Mouse (Mus musculus) stomach, embryonic 16.5 days (tissue): ENCODE results near the gene Ptprd. TPM values are rescaled to one million over a fixed set of nuclear protein-coding genes. Genes with fewer than 3 reads are reported as not detected.
A peak's percentile ranks its signal among the peaks of the same experiment; 100 is the strongest.

Source experiments
- ATAC-seq: fragments of 200-750 bp; cut with Nextera tagmentation; 2 replicates; pipeline ENCODE4 v1.8.0; 2017; ENCODE audit warnings: moderate number of reproducible peaks, moderate TSS enrichment; ENCODE audit not compliant: insufficient read depth, low FRiP score
- H3K27ac ChIP-seq: fragments of 300-500 bp; sonication (generic); 2 replicates; pipeline ENCODE4 v1.5.1; 2014; ENCODE audit warnings: low read length
- H3K27me3 ChIP-seq: fragments of 300-500 bp; sonication (generic); 2 replicates; pipeline ENCODE4 v1.6.1; 2014; ENCODE audit warnings: low read length, control low read depth, mixed read lengths; ENCODE audit not compliant: control insufficient read depth, insufficient read depth
- H3K36me3 ChIP-seq: fragments of 300-500 bp; sonication (generic); 2 replicates; pipeline ENCODE4 v1.6.1; 2014; ENCODE audit warnings: low read length; ENCODE audit not compliant: control insufficient read depth, insufficient read depth
- H3K4me1 ChIP-seq: fragments of 300-500 bp; sonication (generic); 2 replicates; pipeline ENCODE4 v1.6.1; 2014; ENCODE audit warnings: low read length, control low read depth, mixed read lengths; ENCODE audit not compliant: control insufficient read depth, insufficient read depth
- H3K4me2 ChIP-seq: fragments of 300-500 bp; sonication (generic); 2 replicates; pipeline ENCODE4 v1.6.1; 2014; ENCODE audit warnings: low read depth, low read length, mixed read lengths
- H3K4me3 ChIP-seq: fragments of 300-500 bp; sonication (generic); replicated peaks from 2 replicates; pipeline ENCODE4 v1.5.1; 2014; ENCODE audit warnings: mild to moderate bottlenecking, low read length
- H3K9ac ChIP-seq: fragments of 300-500 bp; sonication (generic); 2 replicates; pipeline ENCODE4 v1.6.1; 2014; ENCODE audit warnings: low read length
- H3K9me3 ChIP-seq: fragments of 300-500 bp; sonication (generic); replicated peaks from 2 replicates; pipeline ENCODE4 v1.6.1; 2016; ENCODE audit warnings: low read length, control low read depth; ENCODE audit not compliant: control insufficient read depth
- WGBS: fragments of 180-500 bp; shearing (Covaris S2); extraction: QIAGEN DNeasy Blood & Tissue Kit; methylation state at CpG from one replicate; pipeline ENCODE4 v1.1.7; 2014; 5-methylcytosine and 5-hydroxymethylcytosine counted together
- polyA plus RNA-seq: library from polyadenylated mRNA; unstranded; fragments of >200 nt; fragmentation: Nextera tagmentation; extraction: Ambion mirVana; gene quantifications from 2 replicates; pipeline ENCODE4 v1.2.1, GENCODE M21; 2015

Ptprd gene
- 9.2 and 11.0 TPM in 2 replicates for polyA plus RNA-seq

GRCm38 (mm10) chr4:78211529-78212494 is at the start of gene Ptprd:
Gene Ptprd, minus strand, starts transcription at chr4:78211961.
- no peaks in the 10 kb centered on the region for H3K4me1 ChIP-seq
- H3K9ac ChIP-seq = peak within 1 kb of the TSS; percentile 63
- no peaks in the 10 kb centered on the region for H3K9me3 ChIP-seq
- peak within 1 kb of the TSS; percentile 57 for H3K4me3 ChIP-seq
- no peak within 1 kb of the TSS for H3K27ac ChIP-seq
- peaks cover 10% of the 10 kb centered on the region; the same call in 1 of the 2 replicates for H3K27me3 ChIP-seq
- no peaks in the 10 kb centered on the region for H3K36me3 ChIP-seq
- peak within 1 kb of the TSS; percentile 96 for H3K4me2 ChIP-seq
- under 1% methylated on average over 76 of the region's 86 CpGs for WGBS
- peak; percentile 86 for ATAC-seq

GRCm38 (mm10) chr4:78235820-78236219 is 24.1 kb upstream of the Ptprd start:
- no peak for ATAC-seq
- H3K4me1 ChIP-seq = no peaks in the 10 kb centered on the region

GRCm38 (mm10) chr4:78235316-78235715 is 23.6 kb upstream of the Ptprd start:
- H3K27ac ChIP-seq = no peak overlapping the region
- H3K27me3 ChIP-seq = no peaks in the 10 kb centered on the region
- H3K9me3 ChIP-seq = no peaks in the 10 kb centered on the region
- ATAC-seq = no peak
- H3K9ac ChIP-seq = no peak overlapping the region
- H3K4me3 ChIP-seq = no peak overlapping the region
- no peaks in the 10 kb centered on the region for H3K36me3 ChIP-seq
- no peaks in the 10 kb centered on the region for H3K4me1 ChIP-seq
- no peak overlapping the region for H3K4me2 ChIP-seq
- 66% methylated on average over 2 of the region's 2 CpGs for WGBS

More at GRCm38 (mm10) chr4:78235820-78236219, 24.1 kb upstream of the Ptprd start:
- H3K4me2 ChIP-seq = no peak overlapping the region
- H3K9ac ChIP-seq = no peak overlapping the region
- H3K27me3 ChIP-seq = no peaks in the 10 kb centered on the region
- H3K36me3 ChIP-seq = no peaks in the 10 kb centered on the region
- no peak overlapping the region for H3K4me3 ChIP-seq
- 61% methylated on average over 2 of the region's 2 CpGs for WGBS
- H3K9me3 ChIP-seq = no peaks in the 10 kb centered on the region
- H3K27ac ChIP-seq = no peak overlapping the region

- ATAC-seq = no peak
- no peak overlapping the region for H3K27ac ChIP-seq
- no peaks in the 10 kb centered on the region for H3K4me1 ChIP-seq
- no peak overlapping the region for H3K4me2 ChIP-seq
- no peaks in the 10 kb centered on the region for H3K27me3 ChIP-seq
- H3K9me3 ChIP-seq = no peaks in the 10 kb centered on the region
- no peak overlapping the region for H3K9ac ChIP-seq
- H3K36me3 ChIP-seq = no peaks in the 10 kb centered on the region
- WGBS = 64% methylated on average over 1 of the region's 1 CpGs
- no peak overlapping the region for H3K4me3 ChIP-seq
Observed at GRCm38 (mm10) chr4:78234681-78235080, 22.9 kb upstream of the Ptprd start.

GRCm38 (mm10) chr4:78213949-78214348 is 2.2 kb upstream of the Ptprd start:
- Histone ChIP-seq H3K27ac (no peak overlapping the region), H3K27me3 (peaks cover 10% of the 10 kb centered on the region; the same call in 1 of the 2 replicates), H3K4me2 (no peak overlapping the region), H3K4me3 (no peak overlapping the region), H3K4me1 (no peaks in the 10 kb centered on the region), H3K9me3 (no peaks in the 10 kb centered on the region), H3K36me3 (no peaks in the 10 kb centered on the region), H3K9ac (no peak overlapping the region)
- WGBS = 71% methylated on average over 4 of the region's 4 CpGs
- ATAC-seq = no peak

- Histone ChIP-seq H3K4me2 (no peak overlapping the region), H3K9me3 (no peaks in the 10 kb centered on the region), H3K4me3 (no peak overlapping the region), H3K4me1 (no peaks in the 10 kb centered on the region), H3K9ac (no peak overlapping the region), H3K36me3 (no peaks in the 10 kb centered on the region), H3K27me3 (peaks cover 10% of the 10 kb centered on the region; the same call in 1 of the 2 replicates), H3K27ac (no peak overlapping the region)
- ATAC-seq = no peak
- 73% methylated on average over 4 of the region's 4 CpGs for WGBS
Observed at GRCm38 (mm10) chr4:78212941-78213340, 1.2 kb upstream of the Ptprd start.

- ATAC-seq = no peak
- Histone ChIP-seq H3K9me3 (no peaks in the 10 kb centered on the region), H3K36me3 (no peaks in the 10 kb centered on the region), H3K4me2 (peak overlapping the region; percentile 96), H3K9ac (no peak overlapping the region), H3K27me3 (peaks cover 10% of the 10 kb centered on the region; the same call in 1 of the 2 replicates), H3K27ac (no peak overlapping the region), H3K4me1 (no peaks in the 10 kb centered on the region), H3K4me3 (peak overlapping the region; percentile 57)
- 27% methylated on average over 9 of the region's 9 CpGs for WGBS
Observed at GRCm38 (mm10) chr4:78210878-78211528, 758 bp downstream of the Ptprd start.

GRCm38 (mm10) chr4:78205018-78205417 is 6.7 kb downstream of the Ptprd start:
- ATAC-seq = no peak
- Histone ChIP-seq H3K9ac (no peak overlapping the region), H3K27ac (no peak overlapping the region), H3K4me1 (no peaks in the 10 kb centered on the region), H3K4me3 (no peak overlapping the region), H3K9me3 (no peaks in the 10 kb centered on the region), H3K4me2 (no peak overlapping the region), H3K27me3 (no peaks in the 10 kb centered on the region), H3K36me3 (no peaks in the 10 kb centered on the region)
- WGBS = 50% methylated on average over 3 of the region's 3 CpGs

GRCm38 (mm10) chr4:78168447-78168846 is 43.3 kb downstream of the Ptprd start:
- ATAC-seq = no peak

More at GRCm38 (mm10) chr4:78168447-78168846, 43.3 kb downstream of the Ptprd start:
- H3K4me1 ChIP-seq = no peaks in the 10 kb centered on the region
- no peaks in the 10 kb centered on the region for H3K36me3 ChIP-seq
- H3K4me2 ChIP-seq = no peak overlapping the region
- H3K4me3 ChIP-seq = no peak overlapping the region
- no peaks in the 10 kb centered on the region for H3K27me3 ChIP-seq
- H3K9ac ChIP-seq = no peak overlapping the region
- no peak overlapping the region for H3K27ac ChIP-seq
- no peaks in the 10 kb centered on the region for H3K9me3 ChIP-seq
- 78% methylated on average over 1 of the region's 1 CpGs for WGBS
